Mouse (Mus musculus): ENCODE data around the gene Hltf. TPM values are rescaled to one million over a fixed set of nuclear protein-coding genes. Genes with fewer than 3 reads are reported as not detected.
"Not testable (repeated sequence)": the region's sequence is repeated elsewhere in the genome, so short reads cannot be mapped to it uniquely, and the experiment has no call there.

Hltf gene
- 1 to 10 TPM; 3.2 to 5.0 TPM for total RNA-seq (2021)
- long read RNA-seq, experiment 1, full-length matches to known transcripts, result 1 of 1 reads
- long read RNA-seq, experiment 1, partial matches to known transcripts, result 0 of 1 reads
- long read RNA-seq, experiment 1, other reads (novel, unspliced or antisense), result 0 of 1 reads
- long read RNA-seq, experiment 2, full-length matches to known transcripts, result 1 of 3 reads
- long read RNA-seq, experiment 2, partial matches to known transcripts, result 2 of 3 reads
- long read RNA-seq, experiment 2, other reads (novel, unspliced or antisense), result 0 of 3 reads

DNA sequence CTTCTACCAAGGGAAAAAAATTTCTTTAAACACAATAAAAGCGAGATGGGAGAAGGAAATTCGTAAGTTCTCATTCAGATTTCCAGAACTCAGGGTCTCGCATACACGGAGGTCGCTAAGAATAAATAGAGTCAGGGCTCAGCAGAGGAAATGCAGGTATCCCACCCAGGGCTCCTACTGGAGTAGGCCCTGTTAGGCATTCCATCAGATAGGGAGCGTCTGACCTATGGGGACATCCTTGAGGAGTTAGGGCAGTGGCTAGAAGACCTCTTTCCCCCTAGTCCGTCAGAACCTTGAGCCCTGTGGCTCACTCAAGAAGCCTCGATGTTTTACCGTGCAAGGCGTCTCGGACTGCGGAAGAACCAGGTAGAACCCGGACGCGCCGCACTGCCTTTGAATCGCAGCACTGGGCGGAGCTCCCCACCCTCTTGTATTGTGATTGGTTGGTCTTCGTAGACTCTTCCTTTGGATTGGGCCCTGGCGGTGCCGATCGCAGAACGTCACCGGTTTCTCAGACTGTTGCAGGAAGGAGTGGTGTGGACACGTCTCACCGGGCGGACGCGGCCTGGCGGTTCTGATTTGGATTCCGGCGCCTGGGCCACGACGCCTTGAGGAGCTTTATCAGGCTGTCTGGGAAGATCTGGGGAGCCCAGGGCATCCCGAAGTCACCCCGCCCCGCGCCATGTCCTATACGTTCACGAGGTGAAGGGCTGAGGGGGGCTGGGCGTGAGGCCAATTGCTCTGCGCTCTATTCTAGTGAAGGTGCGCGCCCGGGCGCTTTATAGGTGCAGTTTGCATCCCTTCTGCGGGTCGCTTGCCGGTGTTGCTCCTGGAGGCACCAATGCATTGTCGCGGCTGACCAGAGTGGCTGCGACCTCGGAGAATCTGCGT is at the start of gene Hltf:
Gene Hltf, plus strand, starts transcription at position 506 of the 891 bp plus-strand sequence.
- DNase-seq, result peak; percentile 93

DNA sequence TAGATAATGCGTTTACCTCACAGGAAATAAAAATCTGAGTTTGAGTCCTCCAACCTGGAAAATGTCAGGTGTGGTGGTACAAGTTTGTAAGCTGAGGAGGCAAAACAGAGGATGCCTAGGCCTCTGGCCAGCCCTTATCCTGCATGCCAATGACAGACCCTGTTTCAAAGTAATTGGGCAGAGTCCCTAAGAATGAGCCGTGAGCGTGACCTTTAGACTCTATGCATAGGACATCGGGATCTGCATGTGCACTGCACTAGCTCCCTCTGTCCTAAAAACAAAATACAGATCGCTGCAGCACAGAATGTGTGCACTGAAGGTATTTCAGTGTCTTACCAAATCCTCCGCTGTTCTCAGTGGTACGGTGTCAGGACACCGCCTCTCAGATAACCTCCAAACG is 47.1 kb upstream of the Hltf start:
- DNase-seq, result no peak

DNA sequence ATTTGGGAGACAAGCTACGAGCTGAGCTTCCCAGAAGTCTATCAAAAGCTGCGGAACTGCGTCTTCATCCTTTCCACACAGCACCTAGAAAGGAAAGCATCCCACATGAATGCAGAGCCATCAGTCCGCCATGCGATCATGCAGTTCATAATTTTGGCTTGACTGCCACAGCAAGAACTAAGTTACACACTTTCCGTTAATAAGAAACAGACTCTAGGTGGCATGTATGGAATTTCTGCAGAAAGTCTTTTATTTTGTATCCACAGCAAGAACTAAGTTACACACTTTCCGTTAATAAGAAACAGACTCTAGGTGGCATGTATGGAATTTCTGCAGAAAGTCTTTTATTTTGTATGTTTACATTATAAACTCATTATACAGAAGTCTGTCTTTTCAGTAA is 46.7 kb upstream of the Hltf start:
- not testable (repeated sequence) for DNase-seq

DNA sequence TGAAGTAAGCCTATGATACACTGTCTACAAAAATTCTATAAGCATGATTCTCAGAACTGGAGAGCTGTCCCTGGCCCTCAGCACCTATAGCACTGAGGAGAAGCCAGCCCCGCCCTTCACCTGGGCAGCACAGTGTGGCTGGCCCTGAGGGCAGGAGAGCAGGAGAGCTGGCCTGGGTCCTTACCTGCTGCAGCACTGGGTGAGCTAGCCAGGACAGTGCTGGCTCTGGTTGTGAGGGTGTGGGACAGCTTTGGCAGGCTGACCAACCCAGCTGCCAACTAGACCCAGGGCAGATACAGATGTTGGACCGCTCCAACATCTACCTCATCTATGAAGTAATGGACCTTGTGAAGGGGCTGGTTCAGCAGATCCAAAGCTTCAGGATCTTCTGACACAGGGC is 43.2 kb upstream of the Hltf start:
- no peak for DNase-seq

DNA sequence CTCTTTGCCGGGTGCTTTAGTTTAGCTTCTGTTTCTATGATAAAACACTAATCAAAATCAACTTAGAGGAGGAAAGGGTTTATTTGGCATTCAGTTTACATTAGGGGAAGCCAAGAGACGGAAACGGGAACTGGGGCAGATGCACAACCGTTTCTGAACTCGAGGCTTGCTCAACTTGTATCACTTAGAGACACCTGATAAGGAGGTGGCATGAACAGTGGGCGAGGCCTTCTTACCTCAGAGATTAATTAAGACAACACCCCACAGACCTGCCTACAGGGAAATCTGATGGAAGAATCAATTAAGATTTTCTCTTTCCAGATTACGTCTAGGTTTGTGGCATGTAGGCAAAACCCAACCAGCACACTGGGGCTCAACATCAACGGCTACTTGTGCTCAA is 39.5 kb upstream of the Hltf start:
- DNase-seq, result no peak

DNA sequence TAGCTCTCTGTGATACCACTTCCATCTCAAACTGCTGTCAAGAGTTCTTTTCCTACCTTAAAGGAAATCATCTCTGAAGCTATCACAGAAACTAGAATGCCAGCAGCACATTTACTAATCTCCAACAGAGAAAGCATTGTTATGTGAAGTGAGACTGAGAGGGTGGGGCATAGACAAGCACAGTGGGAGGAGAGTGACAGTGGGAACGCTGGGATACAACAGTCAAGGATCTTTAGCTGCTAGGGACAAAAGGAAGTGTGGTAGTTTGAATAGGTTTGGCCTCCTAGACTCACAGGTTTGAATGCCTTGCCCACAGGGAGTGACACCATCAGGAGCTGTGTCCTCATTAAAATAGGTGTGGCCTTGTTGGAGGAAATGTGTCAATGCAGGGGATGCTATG is 33.8 kb upstream of the Hltf start:
- no peak for DNase-seq

DNA sequence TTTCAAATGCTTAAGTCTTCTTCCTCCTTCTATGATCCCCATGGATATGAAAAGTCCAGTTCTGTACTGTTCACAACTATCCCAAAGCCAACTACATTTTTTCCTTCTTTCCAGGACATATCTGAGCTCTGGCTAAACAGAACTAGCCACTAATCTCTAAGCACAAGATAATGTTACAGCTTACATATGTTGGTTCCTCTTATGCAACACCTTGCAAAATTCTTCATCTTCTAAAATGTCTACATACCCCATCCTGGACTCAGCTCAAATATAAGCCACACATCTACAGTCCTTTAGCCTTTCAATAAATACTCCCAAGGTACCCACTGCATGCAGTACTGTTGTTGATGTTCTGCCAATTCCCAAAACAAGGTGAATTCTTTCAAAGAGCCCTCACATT is 31.1 kb upstream of the Hltf start:
- DNase-seq, result no peak

DNA sequence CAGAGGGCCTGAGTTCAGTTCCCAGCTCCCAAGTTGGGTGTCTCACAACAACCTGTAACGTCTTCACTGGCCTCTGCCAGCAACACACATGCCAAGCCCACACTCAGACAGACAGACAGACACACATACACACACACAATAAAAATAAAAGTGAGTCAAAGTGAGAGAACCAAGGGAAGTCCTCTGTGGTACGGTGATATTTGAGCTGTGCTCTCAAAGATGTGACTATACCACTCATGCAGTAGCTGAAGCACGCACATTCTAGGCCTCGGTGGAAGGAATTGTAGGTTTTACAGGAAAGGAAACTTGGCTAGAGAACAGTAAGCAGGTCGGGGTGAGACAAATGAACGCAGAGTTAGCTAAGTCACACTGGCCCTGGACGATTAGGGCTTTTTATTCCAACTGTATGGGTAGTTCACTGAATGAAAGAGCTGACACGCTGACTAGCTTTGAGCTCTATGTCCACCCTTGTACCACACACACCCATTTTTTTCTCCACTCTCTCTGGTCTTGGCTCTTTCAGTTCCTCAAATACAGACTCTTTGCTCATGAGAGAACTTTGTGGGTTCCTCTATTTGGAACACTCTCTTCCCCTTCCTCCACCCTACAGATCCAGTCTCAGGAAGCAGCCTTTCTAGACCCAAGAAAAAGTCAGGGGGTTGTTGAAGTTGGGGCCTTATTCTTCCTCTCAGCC is 30.5 kb upstream of the Hltf start:
- no peak for DNase-seq

DNA sequence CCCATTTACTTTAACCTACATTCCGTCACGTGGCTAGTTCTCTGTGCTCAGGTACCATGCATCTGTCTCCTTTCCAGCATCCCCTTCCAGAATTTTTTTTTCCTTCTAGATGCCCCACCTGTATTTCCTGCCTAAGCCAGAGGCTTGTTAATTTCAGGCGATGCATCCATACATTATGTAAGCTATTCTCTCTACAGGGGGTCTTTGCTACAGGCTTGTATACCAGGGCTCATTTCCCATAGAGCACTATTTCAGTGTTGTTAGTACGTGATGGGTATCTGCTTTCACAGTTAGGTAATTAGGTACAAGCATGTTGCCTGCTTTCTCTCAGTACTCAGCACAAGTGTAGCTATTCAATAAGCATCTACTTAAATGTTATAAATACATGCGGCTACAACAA is 29.8 kb upstream of the Hltf start:
- DNase-seq, result no peak

DNA sequence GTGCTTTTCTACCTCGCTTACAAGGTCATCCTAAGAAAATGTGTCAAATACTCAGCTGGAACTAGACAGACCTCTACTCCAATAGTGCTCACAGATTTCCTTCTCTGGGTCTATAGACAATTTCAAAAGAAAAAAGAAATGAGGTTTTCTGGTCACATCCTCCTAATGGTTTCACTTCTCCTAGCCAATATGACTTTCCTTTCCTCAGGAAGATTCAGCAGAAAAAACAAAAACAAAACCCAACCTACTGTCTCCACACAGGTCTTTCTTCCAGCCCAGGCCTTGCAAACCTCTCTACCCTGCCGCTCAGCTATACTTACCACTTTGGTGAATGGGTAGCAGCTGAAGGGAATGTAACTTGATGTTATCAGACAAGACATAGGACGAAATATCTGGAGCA is 29.0 kb upstream of the Hltf start:
- no peak for DNase-seq

DNA sequence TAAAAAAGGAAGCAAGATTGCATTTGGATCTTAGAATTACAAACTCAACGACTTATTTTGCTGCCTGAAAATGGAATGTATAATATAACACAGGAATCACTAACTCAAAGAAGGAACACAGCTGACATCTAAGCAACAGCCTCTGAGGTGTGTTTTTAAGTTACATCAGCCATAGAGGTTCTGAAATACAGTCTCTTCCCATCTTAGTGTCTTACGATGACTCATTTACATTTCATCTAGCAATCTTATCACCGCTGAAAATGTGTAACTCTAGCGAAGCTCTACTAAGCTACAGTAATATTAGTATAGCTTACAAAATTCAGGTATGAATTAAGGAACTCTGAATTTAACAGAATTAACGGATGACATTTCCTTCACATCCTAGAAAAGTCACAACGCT is 26.8 kb upstream of the Hltf start:
- no peak for DNase-seq

DNA sequence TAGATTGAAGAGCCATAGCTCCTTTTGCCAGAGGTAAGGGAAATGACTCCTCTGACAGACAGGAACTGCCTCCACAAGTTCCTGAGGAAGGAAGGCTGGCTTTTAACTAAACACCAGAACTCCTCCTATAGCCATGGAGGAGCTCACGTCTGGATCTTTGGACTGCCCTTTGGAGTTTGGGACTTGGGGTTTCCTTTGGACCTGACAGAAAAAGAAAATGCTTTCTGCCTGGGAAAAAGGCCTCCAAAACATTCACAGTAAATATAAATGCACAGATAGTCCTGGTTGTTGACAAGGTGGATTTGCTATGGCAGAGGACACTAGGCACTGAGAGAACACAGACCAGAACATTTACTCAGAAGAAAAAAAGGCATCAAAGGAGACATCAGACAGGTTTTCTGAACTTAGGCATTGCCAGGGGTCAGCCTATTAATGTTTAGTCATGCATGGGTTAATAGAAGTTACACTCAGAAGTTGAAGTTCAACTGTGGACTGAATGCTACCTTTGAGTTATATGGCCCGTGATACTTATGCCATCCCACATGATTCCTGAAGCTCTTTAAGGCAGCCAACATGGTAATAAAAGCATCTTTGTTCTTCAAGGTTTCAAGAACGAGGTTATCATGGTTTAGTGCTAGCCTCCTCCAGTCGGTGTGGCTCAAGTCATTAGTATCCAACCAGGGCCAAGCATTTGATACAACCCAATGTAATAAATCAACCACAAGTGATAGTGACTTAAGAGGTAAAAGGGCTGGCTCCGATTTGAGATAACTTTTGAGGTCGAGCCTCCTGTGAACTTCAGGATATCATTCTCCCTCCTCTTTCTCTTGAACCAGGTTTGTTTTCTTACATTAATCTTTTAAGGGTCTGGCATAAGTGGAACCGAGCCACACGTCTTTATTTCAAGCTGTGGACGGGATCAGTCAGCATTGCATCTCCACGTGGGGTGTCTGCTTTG is 23.6 kb upstream of the Hltf start:
- DNase-seq, result no peak

DNA sequence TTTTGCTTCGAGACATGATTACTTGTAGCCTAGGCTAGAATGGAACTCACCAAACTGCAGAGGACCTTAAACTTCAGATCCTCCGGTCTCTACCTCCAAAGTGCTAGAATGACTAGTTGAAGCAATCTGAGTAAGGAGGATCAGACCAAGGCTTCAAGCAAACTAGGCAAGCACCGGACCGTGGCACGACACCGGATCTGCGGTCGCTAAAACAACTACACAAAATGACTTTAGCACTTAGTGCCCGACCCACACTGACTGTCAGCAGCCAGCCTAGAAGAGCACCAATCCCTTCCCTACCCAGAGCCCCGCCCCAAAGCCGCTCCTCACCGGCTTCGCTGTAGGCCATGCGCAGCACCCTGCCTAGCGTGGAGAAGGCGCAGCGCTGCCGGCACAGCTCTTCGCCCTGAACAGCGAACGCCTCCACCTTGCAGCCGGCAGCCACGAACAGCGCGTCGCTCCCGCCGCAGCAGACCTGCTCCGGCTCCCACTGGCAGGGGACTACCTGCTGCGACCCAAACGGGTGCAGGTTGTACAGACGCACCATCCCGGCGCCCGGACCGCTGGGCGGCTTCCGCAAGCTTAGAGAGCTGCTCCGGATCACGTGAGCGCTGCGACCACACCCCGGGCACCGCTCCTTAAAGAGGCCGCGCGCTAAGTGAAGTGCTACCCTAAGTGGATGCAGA is 22.7 kb upstream of the Hltf start, which contains the start of gene Hps3:
Gene Hps3, minus strand, starts transcription at position 597 of the 686 bp plus-strand sequence.
- DNase-seq, result peak; percentile 83

DNA sequence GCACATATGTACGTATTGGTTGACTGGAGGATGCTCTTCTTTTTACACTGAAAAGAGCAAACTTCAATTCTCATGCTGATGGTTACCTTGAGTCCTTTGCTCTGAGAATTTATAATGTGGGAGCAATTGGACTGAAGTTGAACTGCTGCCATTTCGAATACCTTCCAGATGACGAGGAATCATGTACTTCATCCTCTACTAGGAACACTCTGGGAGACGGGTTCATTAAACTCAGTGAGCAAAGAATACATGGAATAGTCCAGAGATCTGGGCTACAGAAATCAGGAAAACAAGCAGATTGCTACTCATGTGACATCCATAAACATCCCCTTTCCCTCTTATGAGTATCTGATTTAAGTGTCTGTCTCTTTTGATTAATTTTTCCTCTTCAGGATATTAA is 21.5 kb upstream of the Hltf start:
- no peak for DNase-seq

DNA sequence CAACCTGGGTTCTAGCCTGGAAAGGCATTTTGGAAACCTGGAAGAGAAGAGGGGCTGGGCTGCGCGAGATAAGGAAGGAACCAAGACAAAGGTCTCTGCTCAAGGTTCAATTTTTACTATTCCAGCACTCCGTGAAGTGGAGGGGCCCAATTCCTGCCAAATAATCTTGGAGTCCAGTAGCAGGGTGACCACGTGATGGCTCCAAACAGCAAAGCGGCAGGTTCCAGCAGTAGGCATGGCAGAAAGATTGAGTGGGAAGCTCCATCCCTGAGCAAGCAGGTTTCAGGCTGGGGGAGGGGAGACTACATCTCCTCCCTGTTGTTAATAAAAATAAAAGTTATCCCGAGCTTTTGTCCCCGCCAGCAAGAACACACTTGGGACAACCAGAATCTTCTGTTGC is 16.1 kb upstream of the Hltf start:
- not testable (repeated sequence) for DNase-seq

DNA sequence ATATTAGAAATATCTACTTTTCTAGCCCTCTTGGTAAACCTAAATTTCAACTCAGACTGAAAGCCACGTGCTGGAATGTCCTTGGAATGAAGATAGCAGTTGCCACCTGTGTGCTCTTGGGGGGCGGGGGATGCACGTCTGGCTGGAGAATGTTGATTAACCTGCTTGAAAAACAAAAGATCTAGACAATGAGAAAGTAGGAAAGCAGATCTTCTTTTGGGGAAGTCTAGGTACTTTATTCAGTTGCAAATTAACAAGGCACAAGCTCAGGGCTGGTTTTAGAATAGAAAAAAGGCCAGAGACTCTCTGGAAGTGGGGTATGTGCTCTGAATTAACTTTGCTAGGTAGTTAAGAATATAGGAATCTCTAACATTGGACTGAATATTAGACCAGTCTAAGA is 12.9 kb upstream of the Hltf start:
- DNase-seq, result not testable (repeated sequence)

DNA sequence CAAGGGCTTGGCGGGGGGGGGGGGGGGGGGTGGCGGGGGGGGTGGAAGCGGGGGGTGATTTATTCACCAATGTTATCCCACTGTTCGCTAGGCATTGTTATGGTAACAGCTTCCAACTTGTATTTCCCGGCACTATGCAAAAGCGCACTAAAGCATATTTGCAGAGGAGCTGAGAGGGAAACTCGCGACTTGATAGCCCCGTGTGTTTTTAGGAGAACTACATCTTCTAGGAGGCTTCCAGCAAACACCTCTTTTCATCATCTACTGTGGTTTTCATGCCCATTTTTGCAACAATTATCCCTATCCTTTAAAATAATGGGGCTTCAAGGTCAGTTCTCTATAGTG is 558 bp downstream of the Hltf start:
- DNase-seq, result no peak

DNA sequence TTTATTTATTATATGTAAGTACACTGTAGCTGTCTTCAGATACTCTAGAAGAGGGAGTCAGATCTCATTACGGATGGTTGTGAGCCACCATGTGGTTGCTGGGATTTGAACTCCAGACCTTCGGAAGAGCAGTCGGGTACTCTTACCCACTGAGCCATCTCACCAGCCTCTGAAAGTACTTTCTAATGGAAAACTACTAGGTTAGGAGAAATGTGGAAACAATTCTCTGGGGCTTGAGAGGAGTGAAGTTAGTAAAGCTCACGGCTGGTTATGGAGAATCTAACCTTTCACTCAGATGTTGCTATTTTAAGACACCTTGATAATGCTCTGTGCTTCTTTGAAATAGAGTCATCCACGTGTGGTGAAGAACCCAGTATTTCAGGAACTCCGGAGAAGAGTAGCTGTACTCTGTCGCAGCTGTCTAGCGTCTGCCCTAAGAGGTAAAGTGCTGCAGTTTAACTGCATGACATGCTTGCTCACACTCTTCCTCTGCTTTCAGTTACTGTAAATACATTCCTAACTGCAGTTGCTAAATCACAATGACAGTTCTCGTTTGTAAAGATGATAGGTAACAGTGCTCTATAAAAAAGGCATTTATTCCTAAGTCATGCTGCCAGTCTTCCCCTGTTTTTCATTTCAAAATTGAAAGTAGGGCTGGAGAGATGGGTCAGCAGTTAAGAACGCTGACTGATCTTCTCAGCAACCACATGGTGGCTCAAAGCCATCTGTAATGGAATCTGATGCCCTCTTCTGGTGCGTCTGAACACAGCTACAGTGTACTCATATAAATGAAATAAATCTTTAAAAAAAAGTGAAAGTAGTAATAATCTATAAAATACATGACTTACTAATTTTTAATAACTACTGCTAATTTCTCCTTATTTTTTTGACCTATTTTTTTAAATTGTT is 18.8 kb downstream of the Hltf start:
- DNase-seq, result no peak

DNA sequence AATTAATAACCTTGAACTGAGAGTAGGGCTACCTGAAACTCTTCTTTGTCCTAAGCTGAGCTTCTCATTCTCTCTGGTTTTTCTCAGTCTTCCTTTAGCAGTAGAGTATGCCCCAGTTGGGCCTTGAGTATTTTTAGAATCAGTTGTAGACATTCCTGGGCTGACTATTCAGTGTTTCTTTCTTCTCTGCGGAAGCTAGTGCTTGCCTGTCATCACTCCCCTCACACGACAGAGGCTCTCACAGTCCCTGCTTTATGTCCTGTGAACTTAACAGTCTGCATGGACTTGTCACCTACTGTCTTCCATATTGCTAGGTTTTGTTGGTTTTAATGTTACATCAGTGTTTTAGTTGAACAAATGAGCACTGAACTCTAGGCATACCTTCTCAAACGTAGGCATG is 24.6 kb downstream of the Hltf start:
- DNase-seq, result no peak

DNA sequence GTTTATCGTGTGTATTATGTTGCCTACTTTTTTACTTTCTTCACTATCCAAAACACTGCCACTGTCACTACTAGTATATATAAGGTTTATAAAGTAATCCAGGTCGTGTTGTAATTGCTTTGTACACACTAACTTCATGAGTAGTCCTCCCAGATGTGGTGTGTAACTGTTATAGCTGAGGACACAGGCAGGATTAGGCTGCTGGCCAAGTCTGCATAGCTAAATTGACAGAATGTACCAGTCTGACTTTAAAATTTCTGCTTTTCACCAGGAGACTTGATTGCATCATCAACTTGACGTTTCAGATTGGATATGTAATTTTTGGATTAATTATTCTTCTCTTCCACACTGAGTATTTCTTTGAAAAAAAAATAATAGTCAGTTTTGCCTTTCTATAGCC is 46.2 kb downstream of the Hltf start:
- DNase-seq, result no peak

Measured in gastrocnemius, postnatal 25 days (tissue).